Mouse (Mus musculus): ENCODE measurements around the gene Flvcr1. TPM values are rescaled to one million over a fixed set of nuclear protein-coding genes. Genes with fewer than 3 reads are reported as not detected.
A peak's percentile ranks its signal among the peaks of the same experiment; 100 is the strongest.

The Flvcr1 gene
- polyA plus RNA-seq, 1 experiment from 2014 or later: 7.2 TPM

DNA sequence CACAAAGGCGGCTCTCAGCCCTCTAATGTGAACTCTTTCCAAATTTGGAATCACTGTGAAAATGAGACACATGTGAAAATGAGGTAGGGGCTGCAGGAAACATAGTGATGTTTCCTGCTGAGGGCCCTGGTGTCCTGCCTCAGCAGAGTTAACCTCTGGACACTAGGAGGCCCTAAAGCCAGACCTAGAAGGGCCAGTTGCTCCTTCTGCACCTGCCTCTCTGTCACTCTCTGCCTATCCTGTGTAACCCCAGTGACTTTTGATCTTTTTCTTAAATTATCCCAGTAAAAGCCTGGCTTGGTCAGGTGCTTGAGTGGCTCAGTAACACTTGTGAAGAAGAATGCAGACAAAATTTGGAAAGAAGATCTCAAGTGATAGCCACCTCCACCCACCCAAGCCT, 51.1 kb downstream of the Flvcr1 start:
- Histone ChIP-seq H3K4me2 (replicated peaks) (no peak overlapping the region), H3K27ac (no peak overlapping the region), H3K9me3 (no peaks in the 10 kb centered on the region), H3K9ac (replicated peaks) (no peak overlapping the region), H3K4me3 (replicated peaks) (no peak overlapping the region), H3K27me3 (no peaks in the 10 kb centered on the region), H3K36me3 (peaks cover 55% of the 10 kb centered on the region), H3K4me1 (replicated peaks) (peaks cover 38% of the 10 kb centered on the region)
- ATAC-seq: no peak
- WGBS: 85% methylated on average over 1 of the region's 1 CpGs

DNA sequence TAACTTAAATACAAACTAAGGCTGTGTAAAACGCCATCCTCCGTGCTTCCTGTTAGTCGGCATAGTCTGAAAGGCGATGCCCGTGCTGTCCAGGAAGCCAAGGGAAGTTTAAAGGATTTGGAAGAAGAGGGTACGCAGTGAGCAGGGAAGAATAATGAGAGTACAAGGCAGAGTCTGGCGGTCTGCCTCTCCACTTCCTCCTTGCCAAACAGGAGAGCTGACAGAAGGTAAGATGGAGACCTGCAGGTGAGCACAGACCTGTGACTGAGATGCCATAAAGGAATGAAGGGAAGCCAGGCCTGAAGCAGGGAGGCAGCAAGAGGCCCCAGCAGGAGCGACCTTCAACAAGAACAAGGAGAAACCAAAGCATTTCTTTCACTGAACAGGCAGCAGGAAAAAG, 51.8 kb downstream of the Flvcr1 start:
- Histone ChIP-seq H3K27ac (no peak overlapping the region), H3K9me3 (no peaks in the 10 kb centered on the region), H3K9ac (replicated peaks) (no peak overlapping the region), H3K27me3 (no peaks in the 10 kb centered on the region), H3K4me2 (replicated peaks) (no peak overlapping the region), H3K4me3 (replicated peaks) (no peak overlapping the region), H3K4me1 (replicated peaks) (peaks cover 38% of the 10 kb centered on the region), H3K36me3 (peaks cover 61% of the 10 kb centered on the region)
- ATAC-seq: no peak
- 94% methylated on average over 8 of the region's 8 CpGs for WGBS

DNA sequence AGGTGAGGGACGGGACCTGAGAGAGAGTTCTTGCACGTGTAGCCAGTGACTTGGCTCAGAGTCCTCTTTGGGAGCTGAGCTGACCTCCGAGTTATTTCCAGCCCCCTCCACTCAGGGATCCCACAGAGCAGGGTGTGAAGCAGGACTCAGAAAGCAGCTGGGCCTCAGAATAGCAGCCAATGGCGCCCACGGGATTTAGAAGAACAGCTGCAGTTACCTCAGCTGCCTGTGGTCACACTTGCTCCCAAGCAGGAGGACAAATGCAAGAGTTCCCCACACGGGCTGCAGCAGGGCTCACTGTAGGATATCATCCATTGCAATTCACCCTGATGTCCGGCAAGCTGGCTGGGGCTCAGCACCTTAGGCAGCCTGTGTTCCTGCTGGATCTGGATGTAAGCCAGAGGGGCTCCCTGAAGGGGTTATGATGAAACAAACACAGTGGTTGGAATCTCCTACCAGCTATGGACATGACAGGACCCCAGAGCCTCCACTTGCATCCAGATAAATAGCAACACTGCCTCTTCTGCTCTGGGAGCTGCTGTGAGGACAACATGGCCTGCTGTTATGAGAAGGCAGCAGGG, 53.3 kb downstream of the Flvcr1 start:
- H3K27ac ChIP-seq: no peak overlapping the region

DNA sequence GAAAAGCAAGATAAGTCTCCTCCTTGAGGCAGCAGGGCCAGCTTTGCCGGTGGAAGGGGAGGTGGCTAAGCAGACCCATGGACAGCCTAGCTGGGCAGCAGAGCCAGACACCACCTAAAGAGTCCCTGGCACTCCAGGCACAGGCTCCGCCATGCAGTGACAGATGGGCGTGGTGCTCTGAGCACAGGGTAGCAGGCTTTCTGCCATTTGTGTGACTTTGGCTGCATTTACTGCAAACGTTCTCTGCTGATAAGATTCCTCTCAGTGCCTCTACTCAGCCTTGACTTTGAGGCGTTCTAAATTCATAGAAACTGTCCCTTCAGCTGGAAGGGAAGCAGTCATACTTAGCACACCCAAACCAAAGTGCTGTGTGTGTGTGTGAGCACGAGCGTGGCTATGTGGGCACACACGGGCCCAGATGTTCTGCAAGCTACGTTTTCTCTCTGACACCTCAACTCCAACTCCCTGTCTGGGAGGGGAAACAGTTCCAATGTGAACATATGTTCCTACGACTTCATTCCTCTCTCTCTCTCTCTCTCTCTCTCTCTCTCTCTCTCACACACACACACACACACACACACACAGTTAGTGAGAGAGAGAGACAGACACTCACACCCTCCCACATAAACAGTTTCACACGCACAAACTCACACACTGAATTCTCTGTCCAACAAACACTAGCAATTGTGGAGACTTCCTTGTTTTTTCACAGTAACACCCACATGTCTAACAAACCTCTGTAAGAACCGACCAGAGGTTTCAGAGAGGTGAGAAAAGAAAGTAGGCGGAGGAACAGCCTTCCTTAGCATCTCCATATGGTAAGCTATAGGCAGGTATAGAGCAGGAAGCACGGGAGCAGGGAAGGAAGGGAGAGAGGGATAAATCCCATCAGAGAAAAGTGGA, 54.0 kb downstream of the Flvcr1 start:
- 89% methylated on average over 14 of the region's 14 CpGs for WGBS
- Histone ChIP-seq H3K9me3 (no peaks in the 10 kb centered on the region), H3K9ac (replicated peaks) (no peak overlapping the region), H3K4me1 (replicated peaks) (peaks cover 28% of the 10 kb centered on the region), H3K27ac (no peak overlapping the region), H3K4me2 (replicated peaks) (no peak overlapping the region), H3K36me3 (peaks cover 81% of the 10 kb centered on the region), H3K27me3 (no peaks in the 10 kb centered on the region), H3K4me3 (replicated peaks) (no peak overlapping the region)
- no peak for ATAC-seq

More for the DNA sequence above, 53.3 kb downstream of the Flvcr1 start:
- Histone ChIP-seq H3K27me3 (no peaks in the 10 kb centered on the region), H3K9ac (replicated peaks) (no peak overlapping the region), H3K4me2 (replicated peaks) (no peak overlapping the region), H3K4me1 (replicated peaks) (peaks cover 35% of the 10 kb centered on the region), H3K9me3 (no peaks in the 10 kb centered on the region), H3K36me3 (peaks cover 74% of the 10 kb centered on the region), H3K4me3 (replicated peaks) (no peak overlapping the region)
- no peak for ATAC-seq
- 77% methylated on average over 7 of the region's 7 CpGs for WGBS

- Histone ChIP-seq H3K9ac (replicated peaks) (no peak overlapping the region), H3K36me3 (peaks cover 95% of the 10 kb centered on the region), H3K4me3 (replicated peaks) (no peak overlapping the region), H3K4me2 (replicated peaks) (no peak overlapping the region), H3K27ac (no peak overlapping the region), H3K4me1 (replicated peaks) (no peaks in the 10 kb centered on the region; the same call in 1 of the 2 replicates), H3K27me3 (no peaks in the 10 kb centered on the region), H3K9me3 (no peaks in the 10 kb centered on the region)
- no peak for ATAC-seq
- 96% methylated on average over 7 of the region's 7 CpGs for WGBS
Observed at GRCm38 (mm10) chr1:190968010-190968409, 57.9 kb downstream of the Flvcr1 start.

DNA sequence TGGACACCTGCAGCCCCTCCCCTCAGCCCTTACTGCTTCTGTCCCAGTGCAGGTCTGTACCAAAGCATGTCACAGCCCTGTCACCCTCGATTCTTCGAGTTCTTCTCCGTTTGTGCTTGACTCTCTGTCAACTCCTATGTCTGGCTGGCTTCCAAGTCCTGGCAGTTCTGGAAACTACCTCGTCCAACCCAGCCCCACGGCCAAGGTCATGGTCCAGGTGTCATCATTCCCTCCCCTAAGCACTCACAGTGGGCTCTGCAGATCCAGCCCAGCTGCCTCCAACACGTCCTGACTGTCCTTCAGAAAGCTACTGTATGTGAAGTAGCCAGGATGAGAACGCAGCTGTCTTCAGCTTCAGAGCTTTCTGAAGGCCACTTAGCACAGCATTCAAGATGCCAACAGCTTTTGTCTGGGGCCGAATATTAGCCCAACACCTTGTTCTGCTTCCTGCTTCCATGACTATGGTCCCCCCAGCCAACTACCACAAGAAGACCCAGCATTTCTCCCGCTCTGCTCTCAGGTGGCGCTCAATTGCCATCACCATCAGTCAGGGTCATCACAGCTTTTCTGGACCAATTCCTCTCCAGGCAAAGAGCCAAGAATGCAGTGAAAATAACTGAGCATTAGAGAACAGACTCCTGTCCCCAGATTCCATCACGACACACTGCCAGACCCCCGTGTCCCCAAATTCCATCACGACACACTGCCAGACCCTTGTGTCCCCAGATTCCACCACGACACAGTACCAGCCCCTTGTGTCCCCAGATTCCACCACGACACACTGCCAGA, 60.8 kb downstream of the Flvcr1 start:
- peaks cover 94% of the 10 kb centered on the region for H3K36me3 ChIP-seq
- 94% methylated on average over 15 of the region's 15 CpGs for WGBS
- ATAC-seq: no peak

DNA sequence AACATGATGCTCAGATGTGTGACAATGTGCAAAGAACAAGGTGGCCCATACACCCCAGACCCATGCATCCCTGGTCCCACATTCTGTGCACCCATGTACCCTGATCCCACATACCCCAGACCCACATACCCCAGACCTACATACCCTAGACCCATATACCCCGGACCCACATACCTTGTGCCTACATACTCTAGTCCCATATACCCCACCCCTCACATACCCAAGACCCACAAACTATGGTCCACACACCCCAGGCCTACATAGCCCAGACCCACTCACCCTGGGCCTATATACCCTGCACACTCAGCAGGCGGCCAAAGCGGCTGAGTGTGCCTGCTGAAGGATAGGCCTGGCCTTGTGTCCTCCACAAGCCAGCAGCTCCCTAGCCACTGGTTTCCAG, 63.2 kb downstream of the Flvcr1 start:
- Histone ChIP-seq H3K36me3 (peaks cover 96% of the 10 kb centered on the region), H3K27me3 (no peaks in the 10 kb centered on the region), H3K9me3 (no peaks in the 10 kb centered on the region), H3K4me2 (replicated peaks) (no peak overlapping the region), H3K4me1 (replicated peaks) (no peaks in the 10 kb centered on the region), H3K9ac (replicated peaks) (no peak overlapping the region), H3K4me3 (replicated peaks) (no peak overlapping the region), H3K27ac (no peak overlapping the region)
- ATAC-seq: peak; percentile 45; the same call in 1 of the 2 replicates
- 98% methylated on average over 3 of the region's 3 CpGs for WGBS

More for the DNA sequence above, 60.8 kb downstream of the Flvcr1 start:
- Histone ChIP-seq H3K9me3 (no peaks in the 10 kb centered on the region), H3K27ac (no peak overlapping the region), H3K27me3 (no peaks in the 10 kb centered on the region), H3K4me3 (replicated peaks) (no peak overlapping the region), H3K4me2 (replicated peaks) (no peak overlapping the region), H3K4me1 (replicated peaks) (no peaks in the 10 kb centered on the region), H3K9ac (replicated peaks) (no peak overlapping the region)

DNA sequence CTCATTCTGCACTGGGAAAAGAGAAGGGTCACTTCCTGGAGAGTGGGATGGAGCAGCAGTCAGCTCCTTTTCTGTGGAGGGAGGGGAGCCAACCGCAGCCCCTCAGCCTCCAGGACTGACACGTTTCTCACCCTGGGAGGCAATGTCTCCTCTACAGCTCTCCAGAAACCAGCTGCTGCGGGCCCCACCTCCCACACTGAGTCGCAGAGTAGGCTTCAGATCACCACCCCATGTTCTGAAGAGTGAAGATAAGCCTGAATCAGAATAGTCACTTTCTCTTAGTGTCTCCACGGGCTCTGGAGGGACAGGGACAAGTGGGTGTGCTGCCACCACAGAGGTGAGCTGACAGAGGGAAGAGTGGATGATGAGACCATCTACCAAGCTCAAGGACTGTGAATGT, 67.1 kb downstream of the Flvcr1 start:
- H3K27ac ChIP-seq: no peak overlapping the region
- no peak overlapping the region for H3K4me3 ChIP-seq (replicated peaks)
- H3K36me3 ChIP-seq: peaks cover 96% of the 10 kb centered on the region
- no peak for ATAC-seq
- H3K4me1 ChIP-seq (replicated peaks): no peaks in the 10 kb centered on the region
- WGBS: 93% methylated on average over 5 of the region's 5 CpGs
- H3K4me2 ChIP-seq (replicated peaks): no peak overlapping the region
- H3K9ac ChIP-seq (replicated peaks): no peak overlapping the region
- no peaks in the 10 kb centered on the region for H3K9me3 ChIP-seq
- H3K27me3 ChIP-seq: no peaks in the 10 kb centered on the region

Other genes with a start within 250 kb of the Flvcr1 start
- 28.8 and 28.9 TPM in 2 replicates for gene Rps6kc1, start 114.4 kb downstream of the Flvcr1 start, polyA plus RNA-seq (2015; fragmentation: Nextera tagmentation; extraction: Ambion mirVana)
- 57.7 and 64.0 TPM in 2 replicates for gene Angel2, start 101.0 kb downstream of the Flvcr1 start, polyA plus RNA-seq (2015; fragmentation: Nextera tagmentation; extraction: Ambion mirVana)
- gene Vash2, start 46.9 kb downstream of the Flvcr1 start, polyA plus RNA-seq (2015; fragmentation: Nextera tagmentation; extraction: Ambion mirVana): 77.2 and 77.5 TPM in 2 replicates
- gene Spata45, start 10.5 kb upstream of the Flvcr1 start, polyA plus RNA-seq (2015; fragmentation: Nextera tagmentation; extraction: Ambion mirVana): not detected in 2 replicates
- gene Tatdn3, start 36.8 kb upstream of the Flvcr1 start, polyA plus RNA-seq (2015; fragmentation: Nextera tagmentation; extraction: Ambion mirVana): 14.8 and 15.5 TPM in 2 replicates
- 10.2 and 10.8 TPM in 2 replicates for gene Nsl1, start 36.9 kb upstream of the Flvcr1 start, polyA plus RNA-seq (2015; fragmentation: Nextera tagmentation; extraction: Ambion mirVana)
- gene Batf3, start 71.7 kb upstream of the Flvcr1 start, polyA plus RNA-seq (2015; fragmentation: Nextera tagmentation; extraction: Ambion mirVana): 1.3 and 1.5 TPM in 2 replicates
- gene Fam71a, start 138.7 kb upstream of the Flvcr1 start, polyA plus RNA-seq (2015; fragmentation: Nextera tagmentation; extraction: Ambion mirVana): not detected in 2 replicates
- 0.83 and 1.2 TPM in 2 replicates for gene Atf3, start 191.9 kb upstream of the Flvcr1 start, polyA plus RNA-seq (2015; fragmentation: Nextera tagmentation; extraction: Ambion mirVana)